Mouse (Mus musculus): ENCODE results near the gene 2900026A02Rik. TPM values are rescaled to one million over a fixed set of nuclear protein-coding genes. Genes with fewer than 3 reads are reported as not detected.

The 2900026A02Rik gene
- polyA plus RNA-seq, 1 experiment from 2014 or later: 2.7 TPM

- DNase-seq (no peak), ATAC-seq (no peak)
- WGBS (ENCODE audit: insufficient replicate concordance): 66% methylated on average over 6 of the region's 6 CpGs
- Histone ChIP-seq H3K36me3 (replicated peaks; ENCODE audit: insufficient read depth, low read length) (no peaks in the 10 kb centered on the region), H3K27ac (ENCODE audit: low read depth) (no peak overlapping the region), H3K9ac (replicated peaks) (no peak overlapping the region), H3K9me3 (ENCODE audit: low read length) (no peaks in the 10 kb centered on the region), H3K4me2 (ENCODE audit: low read depth, low read length) (no peak overlapping the region), H3K4me1 (ENCODE audit: insufficient read depth) (peaks cover 2% of the 10 kb centered on the region), H3K27me3 (ENCODE audit: insufficient read depth, low read length) (no peaks in the 10 kb centered on the region), H3K4me3 (ENCODE audit: low read depth, low read length) (no peak overlapping the region)
- TF ChIP-seq EP300 (IDR thresholded peaks at IDR 0.05; ENCODE audit: low read depth): no peak
- no peak for TF ChIP-seq CTCF (IDR thresholded peaks at IDR 0.05; ENCODE audit: low read depth)
Measured at GRCm38 (mm10) chr5:113040776-113041175, 180.3 kb downstream of the 2900026A02Rik start.

DNA sequence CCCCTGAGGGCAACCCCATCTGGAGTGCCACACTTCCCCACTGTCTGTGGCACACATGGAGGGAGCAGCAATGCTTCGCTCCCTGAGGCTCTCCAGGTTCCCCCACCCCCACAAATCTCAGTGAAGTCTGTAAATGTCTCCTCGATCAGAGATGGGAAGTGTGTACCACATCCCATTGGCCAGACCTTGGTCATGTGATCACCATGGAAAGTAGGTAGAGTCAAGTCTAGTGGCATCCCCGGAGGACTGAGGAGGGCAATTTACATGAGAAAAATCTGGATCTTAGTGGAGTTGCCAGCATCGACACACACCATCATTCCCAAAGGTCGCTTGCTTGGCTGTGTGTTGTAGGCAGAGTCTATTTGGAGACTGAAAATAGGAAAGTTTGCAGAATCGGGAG is 182.4 kb downstream of the 2900026A02Rik start:
- Histone ChIP-seq H3K9me3 (ENCODE audit: low read length) (no peaks in the 10 kb centered on the region), H3K4me1 (ENCODE audit: insufficient read depth) (peaks cover 13% of the 10 kb centered on the region), H3K27me3 (ENCODE audit: insufficient read depth, low read length) (no peaks in the 10 kb centered on the region), H3K36me3 (replicated peaks; ENCODE audit: insufficient read depth, low read length) (no peaks in the 10 kb centered on the region), H3K4me2 (ENCODE audit: low read depth, low read length) (no peak overlapping the region), H3K4me3 (ENCODE audit: low read depth, low read length) (no peak overlapping the region), H3K27ac (ENCODE audit: low read depth) (no peak overlapping the region), H3K9ac (replicated peaks) (no peak overlapping the region)
- no peak for ATAC-seq
- no peak for TF ChIP-seq EP300 (IDR thresholded peaks at IDR 0.05; ENCODE audit: low read depth)
- DNase-seq: no peak
- WGBS (ENCODE audit: insufficient replicate concordance): 79% methylated on average over 6 of the region's 6 CpGs

Other genes starting within 250 kb of the 2900026A02Rik start
- 1.9 and 2.1 TPM in 2 replicates for gene Grk3, start 205.4 kb downstream of the 2900026A02Rik start, polyA plus RNA-seq (2015; fragmentation: Nextera tagmentation; extraction: Ambion mirVana)
- not detected in 2 replicates for gene Crybb2, start 151.1 kb downstream of the 2900026A02Rik start, polyA plus RNA-seq (2015; fragmentation: Nextera tagmentation; extraction: Ambion mirVana)
- gene Crybb3, start 139.7 kb downstream of the 2900026A02Rik start, polyA plus RNA-seq (2015; fragmentation: Nextera tagmentation; extraction: Ambion mirVana): 0.15 TPM in 1 of 2 replicates, not detected in the other
- not detected in 2 replicates for gene Tmem211, start 5.7 kb upstream of the 2900026A02Rik start, polyA plus RNA-seq (2015; fragmentation: Nextera tagmentation; extraction: Ambion mirVana)
- 0.45 and 0.49 TPM in 2 replicates for gene Sgsm1, start 89.5 kb upstream of the 2900026A02Rik start, polyA plus RNA-seq (2015; fragmentation: Nextera tagmentation; extraction: Ambion mirVana)
- gene Aym1, start 136.1 kb upstream of the 2900026A02Rik start, polyA plus RNA-seq (2015; fragmentation: Nextera tagmentation; extraction: Ambion mirVana): not detected in 2 replicates